In genomic region chr5:122527761-122528160, GRCm38 (mm10) we compare ENCODE assay signal across 10 mouse cellular contexts. TPM values are rescaled to one million over a fixed set of nuclear protein-coding genes. Genes with fewer than 3 reads are reported as not detected.
DNase-seq lines count a peak whose midpoint lies in the region; ATAC-seq lines count a peak whose summit lies in the region.
"Had no signal": no experiment of that assay in that cellular context is flagged by ENCODE, and none has a peak within 500 bp of the region (broad histone marks: within the 10 kb centered on the region; RNA-seq: fewer than 3 reads in every experiment).

No protein-coding gene starts in this region.

- ATAC-seq in midbrain, embryonic 13.5 days = no peak
- no peak for ATAC-seq in midbrain, embryonic 15.5 days (replicated peaks)
- ATAC-seq in intestine, embryonic 15.5 days = no peak
- ATAC-seq in stomach, embryonic 16.5 days (ENCODE audit: insufficient read depth, low FRiP score) = no peak
- ATAC-seq: inflammation-experienced regulatory T-cells, adult 6 months had no signal

- WGBS in midbrain, embryonic 13.5 days = 68% methylated on average over 11 of the region's 11 CpGs
- 62% methylated on average over 11 of the region's 11 CpGs for whole genome bisulfite sequencing in midbrain, embryonic 15.5 days
- whole genome bisulfite sequencing in intestine, embryonic 15.5 days = 45% methylated on average over 11 of the region's 11 CpGs
- WGBS in stomach, embryonic 16.5 days = 34% methylated on average over 11 of the region's 11 CpGs

- 0 out of 2 replicates have a peak overlapping the region, but pooled peaks have one; percentile 19 for H3K9ac ChIP-seq in midbrain, embryonic 13.5 days (replicated peaks)
- no peak overlapping the region for H3K9ac ChIP-seq in midbrain, embryonic 15.5 days
- no peak overlapping the region for H3K9ac ChIP-seq in intestine, embryonic 15.5 days
- peak overlapping the region; percentile 34; the same call in 1 of the 2 replicates for H3K9ac ChIP-seq in stomach, embryonic 16.5 days (ENCODE audit: low read length)

- H3K36me3 ChIP-seq in midbrain, embryonic 13.5 days = peaks cover 6% of the 10 kb centered on the region; the same call in 1 of the 2 replicates
- no peaks in the 10 kb centered on the region for H3K36me3 ChIP-seq in midbrain, embryonic 15.5 days (replicated peaks)
- H3K36me3 ChIP-seq in intestine, embryonic 15.5 days = no peaks in the 10 kb centered on the region
- no peaks in the 10 kb centered on the region for H3K36me3 ChIP-seq in stomach, embryonic 16.5 days (ENCODE audit: control insufficient read depth, insufficient read depth, low read length)

- no peak overlapping the region for H3K4me2 ChIP-seq in midbrain, embryonic 13.5 days (replicated peaks)
- no peak overlapping the region for H3K4me2 ChIP-seq in midbrain, embryonic 15.5 days
- peak overlapping the region; percentile 37; the same call in 1 of the 2 replicates for H3K4me2 ChIP-seq in intestine, embryonic 15.5 days (replicated peaks)
- peak overlapping the region; percentile 20 for H3K4me2 ChIP-seq in stomach, embryonic 16.5 days (ENCODE audit: low read depth, low read length)

- H3K4me3 ChIP-seq in midbrain, embryonic 13.5 days (replicated peaks) = no peak overlapping the region
- no peak overlapping the region for H3K4me3 ChIP-seq in midbrain, embryonic 15.5 days
- no peak overlapping the region for H3K4me3 ChIP-seq in intestine, embryonic 15.5 days (replicated peaks)
- no peak overlapping the region for H3K4me3 ChIP-seq in stomach, embryonic 16.5 days (replicated peaks; ENCODE audit: low read length)

- H3K9me3 ChIP-seq in midbrain, embryonic 13.5 days = no peaks in the 10 kb centered on the region
- H3K9me3 ChIP-seq in midbrain, embryonic 15.5 days = no peaks in the 10 kb centered on the region
- no peaks in the 10 kb centered on the region for H3K9me3 ChIP-seq in intestine, embryonic 15.5 days
- no peaks in the 10 kb centered on the region for H3K9me3 ChIP-seq in stomach, embryonic 16.5 days (replicated peaks; ENCODE audit: control insufficient read depth, low read length)

- H3K4me1 ChIP-seq in midbrain, embryonic 13.5 days (replicated peaks) = 0 out of 2 replicates have a peak, but pooled peaks cover 5% of the 10 kb centered on the region
- H3K4me1 ChIP-seq in midbrain, embryonic 15.5 days = peaks cover 5% of the 10 kb centered on the region; the same call in 1 of the 2 replicates
- H3K4me1 ChIP-seq in intestine, embryonic 15.5 days (replicated peaks) = peaks cover 60% of the 10 kb centered on the region
- H3K4me1 ChIP-seq in stomach, embryonic 16.5 days (ENCODE audit: control insufficient read depth, insufficient read depth, low read length) = peaks cover 59% of the 10 kb centered on the region

- DNase-seq in embryo, embryonic 11 days = peak; percentile 69
- DNase-seq in embryo, embryonic 9.5 days (ENCODE audit: extremely low spot score) = no peak
- DNase-seq in layer of hippocampus, adult 9-10 months (ENCODE audit: low spot score) = no peak
- no peak for DNase-seq in right cerebral cortex, adult 18-20 months
- DNase-seq: thymus, postnatal 4 days had no signal

- no peaks in the 10 kb centered on the region for H3K27me3 ChIP-seq in midbrain, embryonic 13.5 days
- H3K27me3 ChIP-seq in midbrain, embryonic 15.5 days (replicated peaks) = no peaks in the 10 kb centered on the region
- no peaks in the 10 kb centered on the region for H3K27me3 ChIP-seq in intestine, embryonic 15.5 days (replicated peaks)
- no peaks in the 10 kb centered on the region for H3K27me3 ChIP-seq in stomach, embryonic 16.5 days (ENCODE audit: control insufficient read depth, insufficient read depth, low read length)

- H3K27ac ChIP-seq in midbrain, embryonic 13.5 days = no peak overlapping the region
- H3K27ac ChIP-seq in midbrain, embryonic 15.5 days = no peak overlapping the region
- H3K27ac ChIP-seq in intestine, embryonic 15.5 days = peak overlapping the region; percentile 62; the same call in 1 of the 2 replicates
- H3K27ac ChIP-seq in stomach, embryonic 16.5 days (ENCODE audit: low read length) = peak overlapping the region; percentile 62

RNA-seq across cellular contexts. Expression of gene Atp2a2, which starts 25.7 kb away (rescaled TPM):
- 35.7 and 40.0 TPM in 2 replicates for polyA plus RNA-seq in midbrain, embryonic 13.5 days (2015; fragmentation: Nextera tagmentation; extraction: Ambion mirVana)
- polyA plus RNA-seq in midbrain, embryonic 15.5 days (2015; fragmentation: Nextera tagmentation; extraction: Ambion mirVana) = 46.3 and 47.7 TPM in 2 replicates
- 33.8 and 36.1 TPM in 2 replicates for polyA plus RNA-seq in intestine, embryonic 15.5 days (2015; fragmentation: Nextera tagmentation; extraction: Ambion mirVana)
- 25.5 and 27.3 TPM in 2 replicates for polyA plus RNA-seq in stomach, embryonic 16.5 days (2015; fragmentation: Nextera tagmentation; extraction: Ambion mirVana)

Comparison
In these comparisons a context has a peak if more than half of its experiments do, and no peak if none do; other contexts are left out.
1. H3K9ac ChIP-seq: peak in midbrain, embryonic 13.5 days (single experiment) and stomach, embryonic 16.5 days (single experiment); none in midbrain, embryonic 15.5 days (single experiment) and intestine, embryonic 15.5 days (single experiment).
2. H3K27ac ChIP-seq: peak in intestine, embryonic 15.5 days (single experiment) and stomach, embryonic 16.5 days (single experiment); none in midbrain, embryonic 13.5 days (single experiment) and midbrain, embryonic 15.5 days (single experiment).
3. H3K4me2 ChIP-seq: peak in intestine, embryonic 15.5 days (single experiment) and stomach, embryonic 16.5 days (single experiment); none in midbrain, embryonic 13.5 days (single experiment) and midbrain, embryonic 15.5 days (single experiment).